ENCODE assay signal across 8 mouse cellular contexts in genomic region chr2:66123756-66124589, GRCm38 (mm10). TPM values are rescaled to one million over a fixed set of nuclear protein-coding genes. Genes with fewer than 3 reads are reported as not detected.
A peak's percentile ranks its signal among the peaks of the same experiment; 100 is the strongest.
DNase-seq lines count a peak whose midpoint lies in the region; ATAC-seq and TF ChIP-seq lines count a peak whose summit lies in the region.

No protein-coding gene starts in this region.

- peak overlapping the region; percentile 66 for H3K9ac ChIP-seq in forebrain, embryonic 14.5 days (ENCODE audit: low read length)
- peak overlapping the region; percentile 68 for H3K9ac ChIP-seq in intestine, embryonic 15.5 days
- peak overlapping the region; percentile 51 for H3K9ac ChIP-seq in liver, postnatal 0 days (replicated peaks)

- peaks cover 2% of the 10 kb centered on the region; the same call in 1 of the 2 replicates for H3K4me1 ChIP-seq in bone marrow macrophage, adult 2 months (ENCODE audit: control insufficient read depth, insufficient read depth, low read length)
- H3K4me1 ChIP-seq in forebrain, embryonic 14.5 days (ENCODE audit: control insufficient read depth, insufficient read depth, low read length): no peaks in the 10 kb centered on the region
- peaks cover 5% of the 10 kb centered on the region; the same call in 1 of the 2 replicates for H3K4me1 ChIP-seq in intestine, embryonic 15.5 days (replicated peaks)
- H3K4me1 ChIP-seq in liver, postnatal 0 days (ENCODE audit: insufficient read depth): peaks cover 5% of the 10 kb centered on the region; the same call in 1 of the 2 replicates
- peaks cover 11% of the 10 kb centered on the region for H3K4me1 ChIP-seq in olfactory bulb, adult 2 months (ENCODE audit: control insufficient read depth, insufficient read depth, low read length)

- no peaks in the 10 kb centered on the region for H3K36me3 ChIP-seq in forebrain, embryonic 14.5 days (ENCODE audit: control insufficient read depth, insufficient read depth, low read length)
- no peaks in the 10 kb centered on the region for H3K36me3 ChIP-seq in intestine, embryonic 15.5 days
- H3K36me3 ChIP-seq in liver, postnatal 0 days (replicated peaks; ENCODE audit: insufficient read depth, low read length): no peaks in the 10 kb centered on the region

- no peaks in the 10 kb centered on the region for H3K9me3 ChIP-seq in forebrain, embryonic 14.5 days (replicated peaks; ENCODE audit: control insufficient read depth, low read length)
- H3K9me3 ChIP-seq in intestine, embryonic 15.5 days: no peaks in the 10 kb centered on the region
- no peaks in the 10 kb centered on the region for H3K9me3 ChIP-seq in liver, postnatal 0 days (ENCODE audit: low read length)

- peak overlapping the region; percentile 82 for H3K4me3 ChIP-seq in bone marrow macrophage, adult 2 months (ENCODE audit: insufficient read depth, low read length)
- H3K4me3 ChIP-seq in forebrain, embryonic 14.5 days (ENCODE audit: low read depth, low read length): peak overlapping the region; percentile 62
- peak overlapping the region; percentile 76 for H3K4me3 ChIP-seq in intestine, embryonic 15.5 days (replicated peaks)
- H3K4me3 ChIP-seq in liver, postnatal 0 days (ENCODE audit: low read depth, low read length): peak overlapping the region; percentile 63
- H3K4me3 ChIP-seq in olfactory bulb, adult 2 months (ENCODE audit: insufficient read depth, low read depth, low read length): peak overlapping the region; percentile 55

- TF ChIP-seq EP300 in liver, postnatal 0 days (IDR thresholded peaks at IDR 0.05; ENCODE audit: low read depth): no peak

- H3K27ac ChIP-seq in bone marrow macrophage, adult 2 months (ENCODE audit: insufficient read depth, low read depth, low read length): no peak overlapping the region
- no peak overlapping the region for H3K27ac ChIP-seq in forebrain, embryonic 14.5 days (ENCODE audit: low read depth, low read length)
- peak overlapping the region; percentile 48 for H3K27ac ChIP-seq in intestine, embryonic 15.5 days
- H3K27ac ChIP-seq in liver, postnatal 0 days (ENCODE audit: low read depth): no peak overlapping the region
- no peak overlapping the region for H3K27ac ChIP-seq in olfactory bulb, adult 2 months (ENCODE audit: insufficient read depth, low read depth, low read length)

- peak; percentile 10 for DNase-seq in ovary, postnatal 10 days (ENCODE audit: low spot score)
- no peak for DNase-seq in ovary, adult 18-20 months (ENCODE audit: low spot score)
- DNase-seq in forebrain, embryonic 14.5 days (ENCODE audit: low spot score): peak; percentile 14
- peak; percentile 31 for DNase-seq in liver, postnatal 0 days

- no peak for TF ChIP-seq POLR2A in bone marrow macrophage, adult 2 months (IDR thresholded peaks at IDR 0.05; ENCODE audit: borderline replicate concordance, low read depth, low read length)
- TF ChIP-seq POLR2A in olfactory bulb, adult 2 months (IDR thresholded peaks at IDR 0.05; ENCODE audit: insufficient read depth, low read depth, low read length): no peak

- peaks cover 6% of the 10 kb centered on the region; the same call in 1 of the 2 replicates for H3K27me3 ChIP-seq in forebrain, embryonic 14.5 days (replicated peaks; ENCODE audit: control insufficient read depth, insufficient read depth, low read length)
- H3K27me3 ChIP-seq in intestine, embryonic 15.5 days (replicated peaks): peaks cover 4% of the 10 kb centered on the region; the same call in 1 of the 2 replicates
- peaks cover 28% of the 10 kb centered on the region for H3K27me3 ChIP-seq in liver, postnatal 0 days (ENCODE audit: insufficient read depth, low read length)

- TF ChIP-seq CTCF in bone marrow macrophage, adult 2 months (IDR thresholded peaks at IDR 0.05; ENCODE audit: low read depth, low read length): no peak
- TF ChIP-seq CTCF in liver, postnatal 0 days (IDR thresholded peaks at IDR 0.05; ENCODE audit: low read depth): no peak
- TF ChIP-seq CTCF in olfactory bulb, adult 2 months (IDR thresholded peaks at IDR 0.05; ENCODE audit: insufficient read depth, low read depth, low read length): no peak

- ATAC-seq in forebrain, embryonic 14.5 days: peak; percentile 67
- ATAC-seq in intestine, embryonic 15.5 days: peak; percentile 82
- peak; percentile 33; the same call in 1 of the 2 replicates for ATAC-seq in liver, postnatal 0 days
- ATAC-seq in monocyte, adult 5-6 weeks (replicated peaks; ENCODE audit: insufficient number of reproducible peaks, low FRiP score, low TSS enrichment, poor library complexity, severe bottlenecking): no peak

- peak overlapping the region; percentile 100 for H3K4me2 ChIP-seq in forebrain, embryonic 14.5 days (ENCODE audit: low read length)
- peak overlapping the region; percentile 99 for H3K4me2 ChIP-seq in intestine, embryonic 15.5 days (replicated peaks)
- H3K4me2 ChIP-seq in liver, postnatal 0 days (ENCODE audit: low read depth, low read length): peak overlapping the region; percentile 93

- under 1% methylated on average over 52 of the region's 57 CpGs for WGBS in forebrain, embryonic 14.5 days
- WGBS in intestine, embryonic 15.5 days: under 1% methylated on average over 57 of the region's 57 CpGs
- WGBS in liver, postnatal 0 days (ENCODE audit: insufficient replicate concordance): 1% methylated on average over 56 of the region's 57 CpGs
- WGBS in olfactory bulb, adult 2 months: under 1% methylated on average over 57 of the region's 57 CpGs

RNA-seq across cellular contexts. Expression of gene Galnt3, which starts 0.8 kb away (rescaled TPM):
- polyA plus RNA-seq in bone marrow macrophage, adult 2 months (2012; ENCODE audit: insufficient read depth, insufficient read length, missing spikeins): 0.31 and 0.87 TPM in 2 replicates
- 0.63 and 1.6 TPM in 2 replicates for polyA plus RNA-seq in forebrain, embryonic 14.5 days (2014; fragmentation: Nextera tagmentation; extraction: Ambion mirVana)
- 11.6 and 13.4 TPM in 2 replicates for polyA plus RNA-seq in intestine, embryonic 15.5 days (2015; fragmentation: Nextera tagmentation; extraction: Ambion mirVana)
- polyA plus RNA-seq in liver, postnatal 0 days (2015; fragmentation: Nextera tagmentation; extraction: Ambion mirVana): 0.21 and 0.31 TPM in 2 replicates
- not detected in 2 replicates for polyA plus RNA-seq in olfactory bulb, adult 2 months (2012; ENCODE audit: insufficient read depth, insufficient read length, low replicate concordance, missing spikeins)
- total RNA-seq in monocyte, adult 5-6 weeks (2017): 2.9 to 20.3 TPM (median 4.0 TPM) in 3 replicates
